Mouse (Mus musculus) neural tube, embryonic 10.5 days (tissue): Measurements from ENCODE around the gene Rplp2.

Source experiments
- DNase-seq: peaks from one replicate; pipeline ENCODE4 v3.0.0-alpha.2; 2017; ENCODE audit warnings: low spot score; ENCODE audit errors: extremely low spot score

Rplp2 gene

DNA sequence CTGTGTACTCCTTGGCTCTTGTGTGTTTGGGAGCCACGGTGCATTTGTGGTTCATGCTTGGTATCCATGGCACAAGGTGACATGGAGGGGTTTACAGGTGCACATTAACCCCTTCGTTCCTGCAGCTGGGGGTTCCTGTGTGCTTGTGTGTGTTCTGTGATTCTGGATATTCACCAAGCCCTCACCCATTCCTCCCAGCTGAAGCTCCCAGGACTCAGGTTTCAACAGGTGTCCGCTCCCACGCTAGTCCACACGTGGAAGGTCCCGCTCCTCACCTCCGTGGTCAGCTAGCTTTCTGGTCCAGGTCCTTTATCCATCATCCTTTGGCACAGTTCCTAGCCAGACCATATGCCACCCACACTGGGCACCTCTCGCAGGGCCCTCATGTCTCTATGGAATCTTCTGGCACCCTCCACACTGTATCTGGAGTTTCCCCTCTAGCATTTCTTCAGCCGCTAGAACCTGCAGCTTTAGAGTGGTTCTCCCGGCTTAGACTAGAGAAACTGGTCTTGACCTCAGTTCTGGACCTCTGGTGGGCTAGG lies 19.5 kb downstream of the Rplp2 start:
- no peak for DNase-seq

DNA sequence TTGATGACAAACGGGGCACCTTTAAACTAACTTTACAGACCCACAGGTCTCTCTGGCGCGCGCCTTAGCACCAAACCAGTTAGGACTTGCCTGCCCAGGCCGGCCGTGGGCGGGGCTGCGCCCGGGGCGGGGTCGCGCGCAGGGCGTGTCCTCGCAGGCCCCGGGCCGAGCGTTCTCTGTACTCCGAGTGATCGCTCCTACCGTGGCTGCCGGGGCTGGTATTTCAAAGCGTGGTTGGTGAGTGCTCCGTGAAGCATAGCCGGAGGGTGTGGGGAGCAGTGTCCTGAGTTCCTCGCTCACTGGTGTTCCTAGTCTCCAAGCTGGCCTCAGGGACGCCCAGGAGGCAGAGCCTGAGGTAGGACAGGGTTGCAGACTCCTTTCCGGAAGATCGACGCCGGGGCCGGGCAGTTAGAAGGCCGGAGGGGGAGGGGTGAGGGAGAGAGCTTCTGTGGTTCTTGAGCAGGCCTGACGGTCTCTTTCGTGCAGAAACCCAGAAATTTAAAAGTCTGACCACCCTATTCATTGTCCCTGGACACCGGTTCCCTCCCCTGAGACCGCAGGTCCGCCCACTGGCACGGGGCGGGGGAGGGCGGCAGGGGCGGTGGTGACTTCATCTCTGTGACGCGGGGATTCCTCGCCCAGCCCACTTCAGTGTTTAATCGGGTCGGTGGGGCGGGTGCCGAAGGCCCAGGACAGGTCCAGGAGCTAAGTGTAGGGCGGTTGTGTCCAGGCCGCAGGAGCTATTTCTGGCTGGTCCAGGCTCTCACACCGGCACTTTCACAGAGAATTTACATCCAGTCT lies 20.3 kb downstream of the Rplp2 start, which contains the start of gene Cd151:
TSS of gene Cd151 (plus strand) at position 163 of the 801 bp plus-strand sequence.
- peak; percentile 91 for DNase-seq

DNA sequence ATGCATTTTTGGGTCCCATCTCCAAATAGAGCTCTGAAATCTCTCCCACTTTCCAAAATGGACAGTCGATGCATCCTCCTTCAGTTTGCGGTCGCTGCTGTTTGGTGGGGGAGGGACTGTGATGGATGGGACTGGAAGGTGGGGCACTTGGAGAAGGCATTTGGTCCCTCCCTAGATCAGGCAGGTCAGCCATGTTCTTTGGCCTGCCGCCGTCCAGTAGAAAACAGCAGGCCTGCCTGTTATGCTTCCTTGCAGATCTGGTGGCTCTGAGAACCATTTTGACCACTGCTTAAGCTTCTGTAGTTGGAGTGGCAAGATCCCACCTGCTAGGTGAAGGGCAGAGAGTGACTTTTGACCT lies 21.0 kb downstream of the Rplp2 start:
- no peak for DNase-seq

DNA sequence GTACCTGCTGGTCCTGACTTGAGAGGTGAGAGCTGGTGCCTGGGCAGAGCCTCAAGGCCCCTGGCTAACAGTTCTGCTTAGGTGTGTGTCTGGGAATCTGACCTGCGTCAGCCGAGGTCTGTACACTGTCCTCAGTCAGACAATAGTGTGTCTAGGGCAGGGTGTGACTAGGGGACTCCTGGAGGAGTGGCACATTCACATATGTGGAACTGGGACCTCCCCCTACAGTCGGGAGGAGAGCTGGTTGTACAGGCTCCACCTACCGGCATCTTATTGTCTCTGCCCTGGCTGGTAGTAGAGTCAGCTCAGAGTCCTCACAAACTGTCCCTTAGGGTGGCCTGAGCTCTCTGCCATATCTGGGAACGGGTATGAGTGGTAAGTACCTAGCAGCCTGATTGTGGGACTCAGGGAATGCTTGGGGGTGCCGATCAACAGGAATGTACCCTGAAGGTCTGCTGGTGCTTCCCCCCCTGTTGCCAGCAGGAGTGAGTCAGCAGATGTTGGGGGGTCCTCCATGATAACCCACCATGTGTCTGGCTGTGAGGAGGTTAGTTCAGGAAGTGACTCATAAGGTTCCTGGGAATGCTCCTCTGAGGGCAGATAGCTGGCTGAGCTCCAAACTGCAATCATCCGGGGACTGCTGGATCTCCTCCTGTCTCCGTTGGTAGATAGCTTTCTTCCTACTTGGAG lies 21.5 kb downstream of the Rplp2 start:
- DNase-seq = peak; percentile 55

DNA sequence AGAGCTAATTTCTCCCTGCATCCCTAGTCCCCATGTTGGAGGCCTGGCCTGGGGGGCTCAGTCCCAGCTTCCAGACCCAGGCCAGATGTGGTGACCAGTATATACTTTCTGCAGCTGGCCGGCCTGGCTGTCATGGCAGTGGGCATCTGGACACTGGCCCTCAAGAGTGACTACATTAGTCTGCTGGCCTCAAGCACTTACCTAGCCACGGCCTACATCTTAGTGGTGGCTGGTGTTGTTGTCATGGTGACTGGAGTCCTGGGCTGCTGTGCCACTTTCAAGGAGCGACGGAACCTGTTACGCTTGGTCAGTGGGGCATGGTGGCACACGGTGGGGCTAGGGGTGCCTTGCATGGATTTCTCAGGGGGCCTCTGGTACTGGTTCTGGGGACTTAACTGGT lies 22.2 kb downstream of the Rplp2 start:
- no peak for DNase-seq

DNA sequence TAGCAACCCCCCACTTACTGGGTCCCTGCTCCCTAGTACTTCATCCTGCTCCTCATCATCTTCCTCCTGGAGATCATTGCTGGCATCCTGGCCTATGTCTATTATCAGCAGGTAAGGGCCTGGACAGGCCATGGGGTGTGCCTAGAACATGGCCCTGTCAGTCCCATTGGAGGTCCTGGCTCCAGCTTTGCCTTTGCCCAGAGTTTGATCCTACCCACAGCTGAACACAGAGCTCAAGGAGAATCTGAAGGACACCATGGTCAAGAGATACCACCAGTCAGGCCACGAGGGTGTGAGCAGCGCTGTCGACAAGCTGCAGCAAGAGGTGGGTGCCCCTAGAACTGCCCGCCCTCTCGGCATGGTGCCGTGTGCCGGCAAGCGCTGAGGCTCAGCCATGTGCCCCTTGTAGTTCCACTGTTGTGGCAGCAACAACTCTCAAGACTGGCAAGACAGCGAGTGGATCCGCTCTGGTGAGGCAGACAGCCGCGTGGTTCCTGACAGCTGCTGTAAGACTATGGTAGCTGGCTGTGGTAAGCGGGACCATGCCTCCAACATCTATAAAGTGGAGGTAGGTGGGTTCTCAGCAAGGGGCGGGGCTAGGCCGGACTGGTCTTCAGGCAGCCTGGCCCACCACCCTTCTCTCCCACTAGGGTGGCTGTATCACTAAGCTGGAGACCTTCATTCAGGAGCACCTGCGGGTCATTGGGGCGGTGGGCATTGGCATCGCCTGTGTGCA lies 22.9 kb downstream of the Rplp2 start:
- no peak for DNase-seq

DNA sequence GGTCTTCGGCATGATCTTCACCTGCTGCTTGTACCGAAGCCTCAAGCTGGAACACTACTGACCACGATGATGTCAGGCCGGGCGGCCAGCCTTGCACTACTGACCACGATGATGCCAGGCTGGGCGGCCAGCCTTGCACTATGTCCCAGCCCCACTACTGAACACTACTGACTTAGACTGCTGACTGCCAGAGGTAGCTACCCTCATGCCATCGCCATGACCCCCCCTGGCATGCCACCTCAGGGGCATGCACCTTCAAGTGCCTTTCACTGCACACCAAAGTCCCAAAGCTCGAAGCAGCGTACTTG lies 23.4 kb downstream of the Rplp2 start:
- no peak for DNase-seq

DNA sequence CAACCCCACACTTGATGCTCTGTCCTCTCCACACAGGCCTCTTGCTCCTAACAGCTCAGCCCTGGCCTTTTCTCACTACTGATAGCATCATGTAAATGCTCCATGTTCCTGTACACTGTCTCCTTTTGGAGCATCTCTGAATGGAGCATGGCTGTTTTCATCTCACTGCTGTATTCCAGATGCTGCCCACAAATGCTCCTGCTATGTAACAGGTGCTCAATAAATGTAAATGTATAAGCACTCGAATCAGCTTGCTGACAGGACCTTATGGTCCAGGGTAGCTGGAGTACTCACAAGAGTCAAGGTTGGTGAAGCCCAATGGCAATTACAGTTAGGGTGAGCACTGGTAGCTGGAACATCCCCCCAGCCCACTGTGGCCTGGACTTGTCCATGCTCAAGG lies 24.1 kb downstream of the Rplp2 start:
- DNase-seq = no peak

DNA sequence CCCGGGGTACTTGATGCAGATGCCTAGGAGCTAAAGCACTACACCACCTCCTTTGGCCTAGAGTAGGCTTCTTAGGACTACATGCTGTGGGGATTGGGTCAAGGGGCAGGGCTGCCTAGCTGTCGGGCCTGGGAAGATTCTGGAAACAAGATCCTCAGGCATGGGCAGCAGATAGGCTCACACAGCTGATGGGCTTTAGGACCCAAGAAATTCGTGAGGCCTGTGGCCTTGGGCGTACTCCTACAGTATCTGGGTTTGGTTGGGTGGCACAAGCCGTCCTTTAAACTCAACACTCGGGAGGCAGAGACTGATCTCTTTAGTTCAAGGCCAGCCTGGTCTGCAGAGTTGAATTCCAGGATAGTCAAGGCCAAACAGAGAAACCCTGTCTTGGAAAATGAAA lies 25.1 kb downstream of the Rplp2 start:
- DNase-seq = no peak

DNA sequence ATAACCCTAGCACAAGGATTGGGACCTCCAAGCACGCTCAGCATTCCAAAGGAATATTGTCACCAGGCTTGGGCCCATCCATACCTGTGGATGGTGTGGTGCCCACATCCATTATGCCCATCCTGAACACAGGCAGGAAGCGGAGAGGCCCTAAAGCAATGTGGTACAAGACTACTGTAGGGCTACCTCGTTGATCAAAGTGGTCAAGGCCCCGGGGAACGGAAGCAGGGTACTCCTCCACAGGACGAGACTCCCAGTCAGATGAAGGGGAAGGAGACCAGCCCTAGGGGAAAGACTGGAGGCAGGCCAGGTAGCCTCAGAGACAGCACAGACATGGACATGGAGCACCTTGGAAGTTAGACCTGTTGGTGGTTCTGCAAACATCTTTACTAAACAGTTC lies 25.6 kb downstream of the Rplp2 start:
- no peak for DNase-seq

DNA sequence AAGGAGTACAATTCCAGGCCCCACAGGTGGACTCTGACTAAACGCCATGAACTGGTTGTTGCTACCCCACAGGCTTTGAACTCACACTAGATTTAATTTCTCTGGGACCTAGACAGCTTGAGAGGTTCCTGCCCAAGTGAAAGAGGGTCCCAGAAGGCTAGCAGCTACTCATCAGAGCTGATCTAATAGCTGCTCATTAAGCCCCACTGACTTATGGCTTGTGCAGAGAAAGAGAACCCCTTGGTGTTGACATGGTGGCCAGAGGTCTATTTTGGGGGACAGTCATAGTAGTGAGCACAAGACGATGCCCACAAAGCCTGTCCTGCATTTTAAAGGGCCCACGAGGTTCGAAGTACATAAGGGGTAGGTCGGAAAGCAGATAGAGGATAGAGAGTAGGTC lies 27.0 kb downstream of the Rplp2 start:
- no peak for DNase-seq

DNA sequence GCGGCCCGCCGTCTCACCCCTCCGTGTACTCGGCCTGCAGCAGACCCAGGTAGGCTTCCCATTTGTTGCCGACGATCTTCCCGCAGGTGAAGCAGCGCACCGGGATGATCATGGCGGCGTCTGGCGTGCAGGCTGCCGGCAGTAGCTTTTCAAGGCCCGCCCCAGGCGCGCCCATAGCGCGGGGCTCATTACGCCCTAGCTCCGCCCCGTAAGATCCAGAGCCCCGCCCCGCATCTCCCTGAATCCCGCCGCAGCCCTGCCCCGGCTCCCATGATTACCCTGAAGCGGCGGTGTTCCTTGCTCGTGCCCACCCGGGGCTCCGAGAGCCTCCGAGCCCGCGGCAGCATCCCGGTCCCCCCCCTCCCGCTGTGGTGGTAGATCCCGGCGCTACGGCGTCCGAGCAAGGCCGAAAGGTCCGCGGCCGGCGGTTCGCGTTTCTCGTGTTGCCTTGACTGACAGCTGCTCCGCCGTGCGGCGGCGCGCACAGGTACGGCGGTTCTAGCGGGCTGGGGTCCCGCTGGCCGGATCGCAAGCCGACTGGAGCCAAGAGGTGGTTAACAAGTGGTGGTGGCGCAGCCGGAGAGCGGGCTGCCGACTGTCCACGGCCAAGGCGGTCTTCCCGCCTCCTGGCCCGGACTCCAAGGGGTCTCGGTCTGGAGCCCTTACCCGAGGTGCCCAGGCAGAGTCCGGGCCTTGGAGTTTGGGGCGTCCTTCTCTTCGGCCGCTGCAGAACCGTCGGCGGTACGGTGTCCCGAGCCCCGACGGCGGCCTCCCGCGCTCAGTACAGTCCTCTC lies 28.0 kb downstream of the Rplp2 start, which contains the start of the genes Polr2l and Tspan4:
TSS of gene Polr2l (minus strand) at position 122 of the 794 bp plus-strand sequence.
TSS of gene Tspan4 (plus strand) at position 230 of the 794 bp plus-strand sequence.
- DNase-seq = peak; percentile 94

DNA sequence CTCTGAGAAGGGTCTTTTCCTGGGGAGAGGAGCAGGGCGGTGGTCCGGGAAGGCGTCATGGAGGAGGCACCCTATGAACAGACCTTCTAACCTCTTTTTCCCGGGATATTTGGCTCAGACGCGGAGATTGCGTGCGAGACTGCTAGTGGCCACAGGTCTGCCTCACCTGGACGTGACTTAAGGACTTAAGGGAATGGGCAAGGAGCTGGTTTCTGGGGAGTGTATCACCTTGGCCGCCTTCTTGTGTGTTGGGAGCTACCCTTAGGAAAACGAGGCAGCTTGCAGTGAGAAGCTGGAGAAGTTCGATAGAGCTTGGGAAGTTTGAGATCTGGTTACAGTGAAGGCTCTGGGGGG lies 28.6 kb downstream of the Rplp2 start:
- no peak for DNase-seq

DNA sequence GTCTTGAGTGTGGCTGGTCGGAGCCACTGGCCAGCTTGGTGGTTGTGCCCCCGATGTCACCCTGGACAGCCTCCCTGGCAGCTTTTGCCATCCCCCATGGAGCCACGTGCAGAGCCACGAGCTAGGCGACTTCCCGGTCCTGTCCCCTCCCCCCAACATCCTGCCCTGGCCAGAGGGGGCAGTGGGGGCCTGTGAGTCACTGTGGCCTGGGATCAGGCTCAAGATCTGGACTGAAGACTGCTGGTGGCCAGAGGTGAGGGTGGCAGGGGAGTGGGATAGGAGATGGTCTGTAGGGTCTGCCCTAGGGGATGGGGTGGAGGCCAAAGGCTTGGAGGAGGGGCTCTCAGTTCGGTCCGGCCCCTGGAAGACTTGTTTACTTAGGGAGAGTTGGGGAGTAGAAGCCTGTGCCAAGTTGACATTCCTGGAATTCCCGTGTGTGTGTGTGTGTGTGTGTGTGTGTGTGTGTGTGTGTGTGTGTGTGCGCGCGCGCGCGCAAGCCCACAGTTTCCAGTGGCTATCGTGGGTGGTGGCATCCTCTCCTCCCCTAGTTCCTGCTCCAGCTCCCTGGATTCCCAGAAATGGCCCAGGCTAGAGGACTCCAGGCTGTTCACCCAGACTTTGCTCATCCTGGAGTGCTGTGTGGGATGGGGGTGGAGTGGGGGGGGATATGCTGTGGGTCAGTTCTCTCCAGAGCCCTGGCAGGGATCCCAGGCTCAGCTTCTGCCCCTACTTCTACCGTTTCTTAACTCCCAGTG lies 29.2 kb downstream of the Rplp2 start:
- DNase-seq = peak; percentile 63

DNA sequence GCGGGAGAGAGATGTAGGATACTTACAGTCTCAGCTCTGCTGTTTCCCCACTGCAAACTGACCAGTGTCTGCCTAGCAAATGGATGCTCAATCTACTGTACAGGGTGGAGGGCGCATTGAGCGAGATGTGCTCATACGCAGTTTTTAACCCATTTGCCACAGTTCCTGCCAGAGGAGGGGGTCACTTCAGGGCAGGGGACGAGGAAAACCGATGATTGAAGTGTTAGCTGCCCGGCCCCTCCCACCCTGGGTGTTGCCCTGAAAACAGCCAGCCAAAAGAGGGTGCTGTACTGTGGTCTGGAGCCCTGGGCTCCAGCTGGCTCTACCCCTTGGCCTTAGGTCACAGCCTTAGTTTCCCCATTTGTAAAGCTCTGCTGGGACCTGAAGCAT lies 29.8 kb downstream of the Rplp2 start:
- DNase-seq = no peak

DNA sequence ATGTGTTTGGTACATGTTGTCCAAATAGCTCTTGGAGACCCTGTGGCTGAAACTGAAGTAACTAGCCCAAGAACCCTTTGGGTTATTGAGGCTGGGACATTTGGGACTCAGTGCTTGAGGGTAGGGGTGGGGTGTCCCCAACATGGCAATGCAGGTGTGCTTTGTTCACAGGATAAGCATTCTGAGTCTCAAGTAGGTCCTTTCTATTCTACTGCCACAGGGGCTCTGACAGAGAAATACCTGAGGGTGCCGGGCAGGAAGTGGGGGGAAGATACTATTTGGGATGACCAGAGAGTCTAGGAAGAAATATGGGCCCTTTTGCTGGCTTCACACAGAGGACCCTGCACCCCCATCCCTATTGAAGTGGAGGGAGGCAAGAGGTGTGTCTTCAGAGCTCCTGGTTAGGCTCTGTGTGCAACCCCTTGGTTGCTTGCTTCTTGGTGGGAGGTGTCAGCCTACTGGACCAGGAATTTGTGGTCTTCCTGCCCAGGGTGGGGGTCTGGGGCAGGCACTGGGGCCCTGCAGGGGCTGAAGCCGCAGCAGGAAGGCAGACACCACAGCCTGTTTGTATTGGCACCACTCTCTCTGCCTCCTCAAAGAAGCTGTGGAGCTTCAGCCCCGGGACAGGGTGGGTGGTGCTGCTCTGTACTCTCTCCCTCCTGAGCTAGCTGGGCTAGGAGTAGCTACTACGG lies 30.6 kb downstream of the Rplp2 start:
- no peak for DNase-seq

DNA sequence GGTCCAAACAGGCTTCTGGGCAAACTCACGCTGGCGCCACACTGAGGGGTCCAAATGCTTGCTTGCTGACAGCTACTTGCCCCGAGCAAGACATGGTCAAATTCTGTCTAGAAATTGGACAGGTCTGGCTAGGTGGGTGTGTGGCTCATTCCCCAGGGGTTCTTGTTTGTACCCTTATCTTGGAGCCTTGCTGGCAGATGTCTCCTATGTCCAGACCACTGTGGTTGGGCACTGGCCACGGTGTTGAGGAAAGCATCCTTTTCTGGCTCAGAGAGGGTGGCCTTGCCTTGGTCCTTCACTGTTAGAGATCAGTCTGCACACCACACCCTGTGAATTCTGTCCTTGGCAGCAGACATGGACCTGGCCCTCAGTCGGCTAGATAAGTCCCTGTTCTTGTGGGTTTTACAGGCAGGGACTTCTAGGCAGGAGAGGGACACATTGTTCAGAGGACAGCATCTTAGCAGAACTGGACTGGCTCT lies 31.1 kb downstream of the Rplp2 start:
- no peak for DNase-seq

DNA sequence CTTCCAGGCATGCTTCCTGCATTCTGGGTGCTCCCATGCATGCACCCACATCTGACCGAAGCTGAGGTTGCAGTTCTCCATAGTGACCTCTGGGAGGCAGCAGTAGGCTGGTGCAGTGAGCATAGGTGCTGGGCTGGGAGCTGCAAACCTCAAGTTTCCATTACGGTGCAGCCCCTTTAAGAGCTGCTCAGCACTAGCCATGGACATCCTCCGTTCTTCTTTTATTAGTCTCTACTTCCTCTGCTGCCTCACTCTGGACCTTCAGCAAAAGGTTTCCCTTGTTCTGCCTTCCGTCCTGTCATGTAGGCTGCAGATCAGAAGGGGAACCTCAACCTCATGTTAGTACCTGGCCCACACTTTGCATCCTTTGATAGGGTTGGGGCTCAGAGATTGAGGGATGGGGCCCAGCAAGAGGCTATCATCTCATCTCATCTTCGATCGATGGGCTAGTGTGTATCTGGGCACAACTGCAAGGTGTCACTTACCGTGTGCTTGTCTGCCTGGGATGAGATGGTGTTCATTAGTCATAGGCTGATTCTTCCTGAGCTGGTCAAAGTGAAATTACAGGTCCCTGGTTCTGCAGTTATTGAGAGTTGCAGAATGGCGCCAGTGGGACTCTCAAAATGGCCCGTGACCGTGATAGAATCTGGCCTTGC lies 33.8 kb downstream of the Rplp2 start:
- peak; percentile 57 for DNase-seq
